ENCODE assay signal across 9 mouse cellular contexts in genomic region chr5:137102575-137103522, GRCm38 (mm10). TPM values are rescaled to one million over a fixed set of nuclear protein-coding genes. Genes with fewer than 3 reads are reported as not detected.
DNase-seq lines count a peak whose midpoint lies in the region; ATAC-seq and TF ChIP-seq lines count a peak whose summit lies in the region.
"Had no signal": no experiment of that assay in that cellular context is flagged by ENCODE, and none has a peak within 500 bp of the region (broad histone marks: within the 10 kb centered on the region; RNA-seq: fewer than 3 reads in every experiment).

No protein-coding gene starts in this region.

- H3K4me1 ChIP-seq in hindbrain, embryonic 13.5 days (replicated peaks) = peaks cover 10% of the 10 kb centered on the region
- H3K4me1 ChIP-seq in hindbrain, embryonic 14.5 days (replicated peaks; ENCODE audit: control insufficient read depth, insufficient read depth, low read length) = no peaks in the 10 kb centered on the region
- peaks cover 95% of the 10 kb centered on the region for H3K4me1 ChIP-seq in G1E (ENCODE audit: insufficient read depth, low read depth, low read length)
- H3K4me1 ChIP-seq in heart, adult 2 months (ENCODE audit: control insufficient read depth, insufficient read depth, low read length) = peaks cover 9% of the 10 kb centered on the region
- peaks cover 24% of the 10 kb centered on the region for H3K4me1 ChIP-seq in olfactory bulb, adult 2 months (ENCODE audit: control insufficient read depth, insufficient read depth, low read length)
- no peaks in the 10 kb centered on the region for H3K4me1 ChIP-seq in forebrain, embryonic 16.5 days (replicated peaks; ENCODE audit: control insufficient read depth, insufficient read depth, low read length)

- H3K79me2 ChIP-seq in heart, adult 2 months (replicated peaks; ENCODE audit: control insufficient read depth, insufficient read depth, low read length) = no peaks in the 10 kb centered on the region

- 70% methylated on average over 28 of the region's 28 CpGs for WGBS in hindbrain, embryonic 13.5 days
- WGBS in hindbrain, embryonic 14.5 days = 60% methylated on average over 28 of the region's 28 CpGs
- 45% methylated on average over 28 of the region's 28 CpGs for WGBS in heart, adult 2 months
- 40% methylated on average over 28 of the region's 28 CpGs for WGBS in olfactory bulb, adult 2 months
- 72% methylated on average over 28 of the region's 28 CpGs for WGBS in forebrain, embryonic 16.5 days

- no peaks in the 10 kb centered on the region for H3K36me3 ChIP-seq in hindbrain, embryonic 13.5 days
- H3K36me3 ChIP-seq in hindbrain, embryonic 14.5 days (replicated peaks; ENCODE audit: control insufficient read depth, insufficient read depth) = no peaks in the 10 kb centered on the region
- peaks cover 54% of the 10 kb centered on the region for H3K36me3 ChIP-seq in G1E (replicated peaks)
- no peaks in the 10 kb centered on the region for H3K36me3 ChIP-seq in heart, adult 2 months (ENCODE audit: control insufficient read depth, insufficient read depth, low read length)
- H3K36me3 ChIP-seq in forebrain, embryonic 16.5 days (ENCODE audit: control insufficient read depth, insufficient read depth) = no peaks in the 10 kb centered on the region

- 0 out of 2 replicates have a peak, but pooled peaks have one; percentile 28 for ATAC-seq in hindbrain, embryonic 13.5 days (ENCODE audit: low FRiP score)
- no peak for ATAC-seq in hindbrain, embryonic 14.5 days (ENCODE audit: low FRiP score)
- peak; percentile 73 for ATAC-seq in G1E (ENCODE audit: extremely low read depth, insufficient number of reproducible peaks, low FRiP score, poor library complexity, severe bottlenecking)
- ATAC-seq in forebrain, embryonic 16.5 days = no peak

- DNase-seq in hindbrain, embryonic 14.5 days (ENCODE audit: low spot score) = no peak
- peak; percentile 83 for DNase-seq in G1E (ENCODE audit: low spot score)
- DNase-seq in cerebellum, postnatal 25 days = peak; percentile 50 to 57
- DNase-seq in heart, adult 2 months = peak; percentile 63 to 74
- peak; percentile 67 to 84 for DNase-seq in left cerebral cortex, adult 18-20 months (ENCODE audit: low spot score in 2 of 2)

- TF ChIP-seq CTCF in G1E (IDR thresholded peaks at IDR 0.05; ENCODE audit: low read depth, low read length) = no peak
- no peak for TF ChIP-seq CTCF in heart, adult 2 months (IDR thresholded peaks at IDR 0.05)
- TF ChIP-seq CTCF in olfactory bulb, adult 2 months (IDR thresholded peaks at IDR 0.05; ENCODE audit: insufficient read depth, low read depth, low read length) = no peak

- TF ChIP-seq POLR2A in heart, adult 2 months (IDR thresholded peaks at IDR 0.05; ENCODE audit: insufficient read depth, low read depth, low read length) = no peak
- TF ChIP-seq POLR2A in olfactory bulb, adult 2 months (IDR thresholded peaks at IDR 0.05; ENCODE audit: insufficient read depth, low read depth, low read length) = no peak

- H3K27ac ChIP-seq in hindbrain, embryonic 13.5 days = no peak overlapping the region
- H3K27ac ChIP-seq in hindbrain, embryonic 14.5 days = no peak overlapping the region
- peak overlapping the region; percentile 8; the same call in 1 of the 2 replicates for H3K27ac ChIP-seq in heart, adult 2 months
- peak overlapping the region; percentile 53 for H3K27ac ChIP-seq in olfactory bulb, adult 2 months (ENCODE audit: insufficient read depth, low read depth, low read length)
- no peak overlapping the region for H3K27ac ChIP-seq in forebrain, embryonic 16.5 days (ENCODE audit: low read length)

- no peaks in the 10 kb centered on the region for H3K27me3 ChIP-seq in hindbrain, embryonic 13.5 days
- H3K27me3 ChIP-seq in hindbrain, embryonic 14.5 days (ENCODE audit: control insufficient read depth, insufficient read depth, low read length) = no peaks in the 10 kb centered on the region
- no peaks in the 10 kb centered on the region for H3K27me3 ChIP-seq in G1E (ENCODE audit: insufficient read depth, low read length)
- no peaks in the 10 kb centered on the region for H3K27me3 ChIP-seq in heart, adult 2 months (ENCODE audit: control insufficient read depth, insufficient read depth, low read length)
- no peaks in the 10 kb centered on the region for H3K27me3 ChIP-seq in forebrain, embryonic 16.5 days (replicated peaks; ENCODE audit: control insufficient read depth, insufficient read depth, low read length)

- 0 out of 2 replicates have a peak, but pooled peaks have one; percentile 40 for TF ChIP-seq EP300 in heart, adult 2 months (IDR thresholded peaks at IDR 0.05; ENCODE audit: insufficient read depth, low read depth, low read length)

- no peaks in the 10 kb centered on the region for H3K9me3 ChIP-seq in hindbrain, embryonic 13.5 days
- no peaks in the 10 kb centered on the region for H3K9me3 ChIP-seq in hindbrain, embryonic 14.5 days (ENCODE audit: control insufficient read depth, low read length)
- peaks cover 5% of the 10 kb centered on the region; the same call in 1 of the 2 replicates for H3K9me3 ChIP-seq in G1E (replicated peaks)
- H3K9me3 ChIP-seq in forebrain, embryonic 16.5 days (ENCODE audit: control insufficient read depth, low read length) = no peaks in the 10 kb centered on the region

- no peak overlapping the region; the same call in 1 of the 2 replicates for H3K9ac ChIP-seq in hindbrain, embryonic 13.5 days
- no peak overlapping the region for H3K9ac ChIP-seq in hindbrain, embryonic 14.5 days
- H3K9ac ChIP-seq in heart, adult 2 months (ENCODE audit: low read depth, low read length) = no peak overlapping the region
- no peak overlapping the region for H3K9ac ChIP-seq in forebrain, embryonic 16.5 days (replicated peaks; ENCODE audit: low read depth, low read length)

- no peak overlapping the region for H3K4me3 ChIP-seq in hindbrain, embryonic 13.5 days
- no peak overlapping the region for H3K4me3 ChIP-seq in hindbrain, embryonic 14.5 days (replicated peaks; ENCODE audit: low read length)
- peak overlapping the region; percentile 69 for H3K4me3 ChIP-seq in G1E (ENCODE audit: low read depth, low read length)
- no peak overlapping the region for H3K4me3 ChIP-seq in heart, adult 2 months
- H3K4me3 ChIP-seq in olfactory bulb, adult 2 months (ENCODE audit: insufficient read depth, low read depth, low read length) = no peak overlapping the region
- no peak overlapping the region for H3K4me3 ChIP-seq in forebrain, embryonic 16.5 days (replicated peaks; ENCODE audit: low read length)

- intact Hi-C loops in heart, adult 2 months (cut with DNase I) = loop anchor here (10.0 kb wide), 1 partner anchor 178 kb away; no protein-coding TSS in a partner anchor

- H3K4me2 ChIP-seq in hindbrain, embryonic 13.5 days = 0 out of 2 replicates have a peak overlapping the region, but pooled peaks have one; percentile 8
- no peak overlapping the region for H3K4me2 ChIP-seq in hindbrain, embryonic 14.5 days (replicated peaks)
- no peak overlapping the region for H3K4me2 ChIP-seq in forebrain, embryonic 16.5 days (ENCODE audit: low read length)

RNA-seq across cellular contexts. Expression of gene Trim56, which starts 13.2 kb away (rescaled TPM):
- 2.4 and 2.8 TPM in 2 replicates for polyA plus RNA-seq in hindbrain, embryonic 13.5 days (2015; fragmentation: Nextera tagmentation; extraction: Ambion mirVana)
- 3.3 and 3.9 TPM in 2 replicates for polyA plus RNA-seq in hindbrain, embryonic 14.5 days (2014; fragmentation: Nextera tagmentation; extraction: Ambion mirVana)
- 29.7 and 55.3 TPM in 2 replicates for total RNA-seq in G1E (2014; fragmentation: Nextera tagmentation)
- 25.8 and 34.1 TPM in 2 replicates for total RNA-seq in G1E (2017)
- 16.7 and 19.2 TPM in 2 replicates for polyA plus RNA-seq in G1E (2012)
- total RNA-seq in heart, adult 2 months (2021) = 10 to 100 TPM; 19.0 to 22.2 TPM
- 6.9 and 7.5 TPM in 2 replicates for polyA plus RNA-seq in heart, adult 2 months (2012; rRNA removed)
- 1 to 10 TPM; 4.2 to 4.7 TPM for total RNA-seq in left cerebral cortex, adult 18-20 months (2021)
- 43.5 TPM in 1 of 2 replicates, not detected in the other for polyA plus RNA-seq in olfactory bulb, adult 2 months (2012; ENCODE audit: insufficient read depth, insufficient read length, low replicate concordance, missing spikeins)
- polyA plus RNA-seq in forebrain, embryonic 16.5 days (2015; fragmentation: Nextera tagmentation; extraction: Ambion mirVana) = 2.6 and 3.5 TPM in 2 replicates

RNA-seq across cellular contexts. Expression of gene Serpine1, which starts 30.8 kb away (rescaled TPM):
- polyA plus RNA-seq in hindbrain, embryonic 13.5 days (2015; fragmentation: Nextera tagmentation; extraction: Ambion mirVana) = 0.06 and 0.16 TPM in 2 replicates
- 0.25 TPM in 2 replicates for polyA plus RNA-seq in hindbrain, embryonic 14.5 days (2014; fragmentation: Nextera tagmentation; extraction: Ambion mirVana)
- total RNA-seq in G1E (2014; fragmentation: Nextera tagmentation) = 76.9 and 92.3 TPM in 2 replicates
- total RNA-seq in G1E (2017) = 18.6 and 20.4 TPM in 2 replicates
- polyA plus RNA-seq in G1E (2012) = 1.1 and 1.9 TPM in 2 replicates
- total RNA-seq in heart, adult 2 months (2021) = 10 to 100 TPM; 24.0 to 29.6 TPM
- 21.9 and 41.8 TPM in 2 replicates for polyA plus RNA-seq in heart, adult 2 months (2012; rRNA removed)
- under 1 TPM; 0.70 to 0.89 TPM for total RNA-seq in left cerebral cortex, adult 18-20 months (2021)
- not detected in 2 replicates for polyA plus RNA-seq in olfactory bulb, adult 2 months (2012; ENCODE audit: insufficient read depth, insufficient read length, low replicate concordance, missing spikeins)
- 0.11 and 0.15 TPM in 2 replicates for polyA plus RNA-seq in forebrain, embryonic 16.5 days (2015; fragmentation: Nextera tagmentation; extraction: Ambion mirVana)

RNA-seq across cellular contexts. Expression of gene Muc3, which starts 46.3 kb away (rescaled TPM):
- polyA plus RNA-seq in hindbrain, embryonic 13.5 days (2015; fragmentation: Nextera tagmentation; extraction: Ambion mirVana) = not detected in 2 replicates
- polyA plus RNA-seq in hindbrain, embryonic 14.5 days (2014; fragmentation: Nextera tagmentation; extraction: Ambion mirVana) = not detected in 2 replicates
- total RNA-seq in G1E (2014; fragmentation: Nextera tagmentation) (not detected in 2 replicates), G1E (2017) (0.12 TPM in 1 of 2 replicates, not detected in the other)
- not detected in 2 replicates for polyA plus RNA-seq in G1E (2012)
- not detected for total RNA-seq in heart, adult 2 months (2021)
- polyA plus RNA-seq in heart, adult 2 months (2012; rRNA removed) = not detected in 2 replicates
- total RNA-seq in left cerebral cortex, adult 18-20 months (2021) = not detected
- polyA plus RNA-seq in olfactory bulb, adult 2 months (2012; ENCODE audit: insufficient read depth, insufficient read length, low replicate concordance, missing spikeins) = not detected in 2 replicates
- not detected in 2 replicates for polyA plus RNA-seq in forebrain, embryonic 16.5 days (2015; fragmentation: Nextera tagmentation; extraction: Ambion mirVana)
- polyA plus RNA-seq: neural tube, embryonic 14.5 days had no signal

RNA-seq across cellular contexts. Expression of gene Ap1s1, which starts 56.9 kb away (rescaled TPM):
- 220 and 236 TPM in 2 replicates for polyA plus RNA-seq in hindbrain, embryonic 13.5 days (2015; fragmentation: Nextera tagmentation; extraction: Ambion mirVana)
- polyA plus RNA-seq in hindbrain, embryonic 14.5 days (2014; fragmentation: Nextera tagmentation; extraction: Ambion mirVana) = 192 and 201 TPM in 2 replicates
- 36.8 and 37.5 TPM in 2 replicates for total RNA-seq in G1E (2014; fragmentation: Nextera tagmentation)
- total RNA-seq in G1E (2017) = 104 and 115 TPM in 2 replicates
- 136 and 173 TPM in 2 replicates for polyA plus RNA-seq in G1E (2012)
- total RNA-seq in heart, adult 2 months (2021) = 10 to 100 TPM; 33.9 to 36.8 TPM
- 23.4 and 38.6 TPM in 2 replicates for polyA plus RNA-seq in heart, adult 2 months (2012; rRNA removed)
- 100 to 1,000 TPM; 391 to 401 TPM for total RNA-seq in left cerebral cortex, adult 18-20 months (2021)
- not detected in 2 replicates for polyA plus RNA-seq in olfactory bulb, adult 2 months (2012; ENCODE audit: insufficient read depth, insufficient read length, low replicate concordance, missing spikeins)
- 252 and 272 TPM in 2 replicates for polyA plus RNA-seq in forebrain, embryonic 16.5 days (2015; fragmentation: Nextera tagmentation; extraction: Ambion mirVana)

Comparison
In these comparisons a context has a peak if more than half of its experiments do, and no peak if none do; other contexts are left out.
1. ATAC-seq: peak in hindbrain, embryonic 13.5 days (single experiment) and G1E (single experiment); none in hindbrain, embryonic 14.5 days (single experiment) and forebrain, embryonic 16.5 days (single experiment).
2. H3K27ac ChIP-seq: peak in heart, adult 2 months (single experiment) and olfactory bulb, adult 2 months (single experiment); none in hindbrain, embryonic 13.5 days (single experiment), hindbrain, embryonic 14.5 days (single experiment) and forebrain, embryonic 16.5 days (single experiment).